Mouse (Mus musculus) thymus, adult 2 months (tissue): ENCODE measurements around the gene Pop7. TPM values are rescaled to one million over a fixed set of nuclear protein-coding genes. Genes with fewer than 3 reads are reported as not detected.

Experiments
- DNase-seq: peaks from one replicate; pipeline ENCODE4 v3.0.0; 2021
- H3K27ac ChIP-seq: fragments of 200-500 bp; 2 replicates; pipeline ENCODE4 v1.5.1; 2012; ENCODE audit warnings: low read length, control low read depth; ENCODE audit not compliant: control insufficient read depth, insufficient read depth
- H3K27me3 ChIP-seq: fragments of 200-500 bp; 2 replicates; pipeline ENCODE4 v1.6.1; 2012; ENCODE audit warnings: mild to moderate bottlenecking, low read length, moderate library complexity, mixed read lengths; ENCODE audit not compliant: control insufficient read depth, insufficient read depth
- H3K36me3 ChIP-seq: fragments of 200-500 bp; 2 replicates; pipeline ENCODE4 v1.6.1; 2012; ENCODE audit warnings: mild to moderate bottlenecking, low read length, moderate library complexity; ENCODE audit not compliant: control insufficient read depth, insufficient read depth
- H3K4me1 ChIP-seq: fragments of 200-500 bp; replicated peaks from 2 replicates; pipeline ENCODE4 v1.6.1; 2012; ENCODE audit warnings: low read length; ENCODE audit not compliant: control insufficient read depth, insufficient read depth
- H3K4me3 ChIP-seq: fragments of 200-500 bp; 2 replicates; pipeline ENCODE4 v1.5.1; 2012; ENCODE audit warnings: mild to moderate bottlenecking, low read length, control low read depth, moderate library complexity; ENCODE audit not compliant: control insufficient read depth, insufficient read depth
- CTCF ChIP-seq: fragments of 200-500 bp; IDR thresholded peaks from 2 replicates; pipeline ENCODE4 v1.5.1; 2012; ENCODE audit warnings: mild to moderate bottlenecking, control low read depth, low read length, moderate library complexity, borderline replicate concordance; ENCODE audit not compliant: control insufficient read depth, poor library complexity, insufficient read depth; ENCODE audit errors: extremely low read depth
- POLR2A ChIP-seq: fragments of 200-500 bp; IDR thresholded peaks from 2 replicates; pipeline ENCODE4 v1.6.1; 2012; ENCODE audit warnings: mild to moderate bottlenecking, low read length, control low read depth, moderate library complexity; ENCODE audit not compliant: control insufficient read depth, poor library complexity, insufficient read depth; ENCODE audit errors: extremely low read depth
- WGBS: fragments of 180-500 bp; shearing (Covaris S2); methylation state at CpG from one replicate; pipeline ENCODE4 v1.1.7; 2018; 5-methylcytosine and 5-hydroxymethylcytosine counted together
- polyA plus RNA-seq: library from polyadenylated mRNA; depleted of rRNA; stranded (reverse); fragments of >200 nt; gene quantifications from 2 replicates; pipeline ENCODE4 v1.2.3, GENCODE M21; 2012

Pop7 gene
- polyA plus RNA-seq, 1 experiment: 68.7 TPM

- no peaks in the 10 kb centered on the region for H3K27me3 ChIP-seq
- peaks cover 56% of the 10 kb centered on the region for H3K36me3 ChIP-seq
- no peak overlapping the region for H3K4me3 ChIP-seq
- WGBS: 92% methylated on average over 22 of the region's 22 CpGs
- no peak overlapping the region for H3K27ac ChIP-seq
- H3K4me1 ChIP-seq: peaks cover 13% of the 10 kb centered on the region
- no peak for TF ChIP-seq CTCF
- no peak for TF ChIP-seq POLR2A
- DNase-seq: no peak
Observed at GRCm38 (mm10) chr5:137528247-137528968, 26.1 kb upstream of the Pop7 start.

DNA sequence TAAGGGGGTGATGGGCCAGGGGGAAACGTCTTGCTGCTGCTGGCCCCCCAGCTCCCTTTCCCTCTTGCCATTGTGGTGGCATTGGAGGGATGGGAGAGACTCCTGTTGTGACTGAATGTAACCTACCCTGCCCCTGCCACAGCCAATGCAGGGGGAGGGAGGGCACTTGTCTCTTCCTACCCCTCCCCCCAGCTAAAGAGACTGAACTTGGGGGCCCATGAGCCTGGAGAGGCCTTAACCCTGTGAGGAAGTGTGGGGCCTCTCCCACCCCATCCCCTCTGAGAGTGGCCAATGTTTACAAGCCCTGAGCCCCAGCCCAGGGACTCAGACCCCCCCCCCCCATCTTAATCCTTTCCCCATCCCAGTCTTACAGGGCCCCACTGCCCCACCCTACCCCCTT lies 25.1 kb upstream of the Pop7 start:
- Histone ChIP-seq H3K4me1 (peaks cover 13% of the 10 kb centered on the region), H3K27me3 (no peaks in the 10 kb centered on the region), H3K36me3 (peaks cover 66% of the 10 kb centered on the region), H3K27ac (no peak overlapping the region), H3K4me3 (no peak overlapping the region)
- no peak for TF ChIP-seq POLR2A
- no peak for TF ChIP-seq CTCF
- no peak for DNase-seq
- 88% methylated on average over 1 of the region's 1 CpGs for WGBS

GRCm38 (mm10) chr5:137526192-137526936 lies 24.0 kb upstream of the Pop7 start:
- Histone ChIP-seq H3K36me3 (peaks cover 74% of the 10 kb centered on the region), H3K4me3 (no peak overlapping the region), H3K4me1 (peaks cover 13% of the 10 kb centered on the region), H3K27ac (no peak overlapping the region), H3K27me3 (no peaks in the 10 kb centered on the region)
- TF ChIP-seq CTCF: no peak
- no peak for TF ChIP-seq POLR2A
- 53% methylated on average over 16 of the region's 16 CpGs for WGBS
- no peak for DNase-seq

DNA sequence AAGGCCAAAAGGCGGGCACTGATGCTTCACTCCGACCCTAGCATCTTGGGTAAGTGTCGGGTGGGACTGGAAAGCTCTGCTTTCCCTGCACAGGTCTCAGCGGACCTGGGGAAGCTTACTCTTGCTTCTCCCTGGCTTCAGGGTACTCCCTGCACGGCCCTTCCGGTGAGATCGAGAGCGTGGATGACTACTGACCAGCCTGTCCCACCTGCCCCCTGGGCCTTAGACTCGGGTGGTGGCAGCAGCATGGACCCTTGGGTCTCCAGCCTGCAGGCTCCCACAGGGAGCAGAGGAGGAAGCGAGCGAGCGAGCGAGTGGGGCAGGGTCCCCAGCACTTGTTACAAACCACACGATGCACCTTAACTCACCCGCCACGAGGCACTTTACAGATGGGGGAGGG lies 23.2 kb upstream of the Pop7 start:
- Histone ChIP-seq H3K36me3 (peaks cover 83% of the 10 kb centered on the region), H3K4me1 (peaks cover 6% of the 10 kb centered on the region), H3K27ac (no peak overlapping the region), H3K4me3 (no peak overlapping the region), H3K27me3 (no peaks in the 10 kb centered on the region)
- DNase-seq: no peak
- TF ChIP-seq CTCF: no peak
- TF ChIP-seq POLR2A: no peak
- WGBS: 78% methylated on average over 16 of the region's 16 CpGs

GRCm38 (mm10) chr5:137524671-137525070 lies 22.4 kb upstream of the Pop7 start:
- WGBS: 90% methylated on average over 13 of the region's 13 CpGs
- no peak overlapping the region for H3K27ac ChIP-seq
- TF ChIP-seq CTCF (no peak), POLR2A (no peak)
- H3K36me3 ChIP-seq: peaks cover 83% of the 10 kb centered on the region
- no peak overlapping the region for H3K4me3 ChIP-seq
- H3K27me3 ChIP-seq: no peaks in the 10 kb centered on the region
- DNase-seq: no peak
- H3K4me1 ChIP-seq: 0 out of 2 replicates have a peak, but pooled peaks cover 3% of the 10 kb centered on the region

- H3K4me1 ChIP-seq: 0 out of 2 replicates have a peak, but pooled peaks cover 3% of the 10 kb centered on the region
- TF ChIP-seq POLR2A: no peak
- no peak for TF ChIP-seq CTCF
- no peaks in the 10 kb centered on the region for H3K27me3 ChIP-seq
- H3K36me3 ChIP-seq: peaks cover 83% of the 10 kb centered on the region
- no peak overlapping the region for H3K4me3 ChIP-seq
- DNase-seq: no peak
- H3K27ac ChIP-seq: no peak overlapping the region
- WGBS: 98% methylated on average over 8 of the region's 8 CpGs
Observed at GRCm38 (mm10) chr5:137524251-137524515, 21.9 kb upstream of the Pop7 start.
